Mouse (Mus musculus): ENCODE measurements around the gene Ssh1.

Gene Ssh1

DNA sequence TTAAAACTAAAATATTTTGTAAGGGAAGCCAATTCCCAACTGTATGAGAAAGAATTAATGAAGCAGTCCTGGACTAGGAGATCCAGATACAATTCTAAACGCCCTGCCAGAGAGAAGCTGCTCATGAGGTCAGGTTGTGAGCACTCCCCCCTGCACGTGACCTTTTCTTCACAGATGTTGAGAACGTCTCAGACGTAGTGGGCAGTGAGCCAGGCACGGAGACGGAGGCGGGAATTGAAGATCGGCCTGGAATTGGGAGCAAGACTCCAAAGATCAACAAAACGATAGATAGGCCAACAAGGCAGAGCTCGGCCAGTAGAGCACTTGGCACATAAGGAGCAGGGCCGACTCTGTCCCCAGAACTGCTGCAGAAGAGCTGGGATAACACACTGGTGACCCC lies 106.6 kb downstream of the Ssh1 start:
- DNase-seq = no peak
